Mouse (Mus musculus): Measurements from ENCODE around the gene Hebp1. TPM values are rescaled to one million over a fixed set of nuclear protein-coding genes. Genes with fewer than 3 reads are reported as not detected.

The Hebp1 gene
- total and polyA plus RNA-seq, 2 experiments = 317 to 334 TPM

DNA sequence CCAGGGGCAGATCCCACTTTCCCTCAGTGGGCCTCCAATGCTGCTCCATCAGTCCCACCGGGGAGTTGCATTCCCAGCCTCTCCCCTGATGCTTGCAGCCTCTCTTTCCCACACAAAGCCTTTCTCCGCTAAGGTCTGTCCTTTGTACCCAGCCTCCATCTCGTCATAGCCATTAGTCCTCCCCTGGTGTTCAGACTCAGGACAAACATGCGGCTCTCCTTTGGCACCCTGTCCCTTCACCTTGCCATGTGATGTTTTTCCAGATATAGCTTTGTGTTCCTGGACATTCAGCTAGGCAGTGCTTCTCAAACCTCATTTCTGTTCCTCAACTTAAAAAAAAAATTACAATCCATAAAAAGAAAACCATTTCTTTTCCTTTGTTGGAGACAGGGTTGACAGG is 39.3 kb downstream of the Hebp1 start:
- H3K4me3 ChIP-seq (ENCODE audit: insufficient read depth, low read depth, low read length) = no peak overlapping the region
- DNase-seq (ENCODE audit: extremely low read depth, low read depth, low spot score) = peak; percentile 87
- WGBS = 32% methylated on average over 4 of the region's 4 CpGs
- H3K27me3 ChIP-seq (ENCODE audit: control insufficient read depth, insufficient read depth, low read length) = no peaks in the 10 kb centered on the region
- peaks cover 24% of the 10 kb centered on the region for H3K4me1 ChIP-seq (ENCODE audit: control insufficient read depth, insufficient read depth, low read length)
- peak overlapping the region; percentile 73 for H3K27ac ChIP-seq (replicated peaks; ENCODE audit: insufficient read depth, low read depth, low read length)
- TF ChIP-seq CTCF (IDR thresholded peaks at IDR 0.05; ENCODE audit: low read depth, low read length) = no peak; the same call in 1 of the 2 replicates
- TF ChIP-seq POLR2A (IDR thresholded peaks at IDR 0.05; ENCODE audit: extremely low read depth, insufficient read depth, low read length) = no peak
- peak overlapping the region; percentile 24; the same call in 1 of the 2 replicates for H3K9ac ChIP-seq (ENCODE audit: low read depth, low read length)
- peaks cover 20% of the 10 kb centered on the region for H3K36me3 ChIP-seq (ENCODE audit: control insufficient read depth, insufficient read depth, low read length)
- H3K79me2 ChIP-seq (ENCODE audit: control insufficient read depth, insufficient read depth, low read length) = peaks cover 22% of the 10 kb centered on the region; the same call in 1 of the 2 replicates

DNA sequence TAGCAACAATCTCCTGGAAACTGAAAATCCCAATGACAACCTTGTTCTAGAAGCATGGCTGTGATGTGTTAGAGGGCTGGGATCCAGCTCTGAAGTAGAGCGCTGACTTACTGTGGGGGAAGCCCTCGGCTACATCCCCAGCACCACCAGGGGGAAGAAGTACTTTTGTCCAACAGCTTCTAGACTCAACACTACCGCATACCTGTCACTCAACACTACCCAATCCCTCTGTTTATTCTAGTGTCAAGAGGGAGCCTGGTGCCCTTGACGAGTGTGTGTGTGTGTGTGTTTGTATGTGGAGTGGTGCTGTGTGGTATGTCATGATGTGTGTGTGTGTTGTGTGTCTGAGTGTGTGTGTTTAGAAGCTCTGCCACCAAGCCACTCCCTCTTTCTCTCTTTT is 40.3 kb downstream of the Hebp1 start:
- H3K79me2 ChIP-seq (ENCODE audit: control insufficient read depth, insufficient read depth, low read length) = peaks cover 25% of the 10 kb centered on the region; the same call in 1 of the 2 replicates
- H3K4me1 ChIP-seq (ENCODE audit: control insufficient read depth, insufficient read depth, low read length) = peaks cover 15% of the 10 kb centered on the region
- peaks cover 24% of the 10 kb centered on the region for H3K36me3 ChIP-seq (ENCODE audit: control insufficient read depth, insufficient read depth, low read length)
- H3K9ac ChIP-seq (ENCODE audit: low read depth, low read length) = no peak overlapping the region
- DNase-seq (ENCODE audit: extremely low read depth, low read depth, low spot score) = no peak
- H3K4me3 ChIP-seq (ENCODE audit: insufficient read depth, low read depth, low read length) = no peak overlapping the region
- no peak for TF ChIP-seq CTCF (IDR thresholded peaks at IDR 0.05; ENCODE audit: low read depth, low read length)
- no peak overlapping the region; the same call in 1 of the 2 replicates for H3K27ac ChIP-seq (replicated peaks; ENCODE audit: insufficient read depth, low read depth, low read length)
- H3K27me3 ChIP-seq (ENCODE audit: control insufficient read depth, insufficient read depth, low read length) = no peaks in the 10 kb centered on the region
- 62% methylated on average over 4 of the region's 4 CpGs for WGBS

DNA sequence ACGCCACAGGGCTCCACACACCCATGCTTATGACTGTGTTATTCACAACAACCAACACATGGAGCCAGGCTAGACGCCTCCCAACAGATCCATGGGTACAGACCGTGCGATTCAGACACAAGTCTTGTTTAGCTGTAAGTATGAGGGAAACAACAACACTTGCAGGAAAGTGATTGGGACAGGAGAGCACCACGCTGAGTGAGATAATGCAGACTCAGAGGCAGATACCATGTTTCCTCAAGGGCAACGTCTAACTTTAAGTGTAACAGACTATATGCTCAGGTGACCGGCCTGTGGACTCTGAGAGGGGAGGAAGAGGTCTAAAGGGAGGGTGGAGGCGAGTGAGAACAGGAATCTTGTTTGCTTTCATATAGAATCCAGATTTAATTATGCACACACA is 41.2 kb downstream of the Hebp1 start:
- WGBS = 80% methylated on average over 8 of the region's 8 CpGs
- TF ChIP-seq POLR2A (IDR thresholded peaks at IDR 0.05; ENCODE audit: extremely low read depth, insufficient read depth, low read length) = no peak
- TF ChIP-seq CTCF (IDR thresholded peaks at IDR 0.05; ENCODE audit: low read depth, low read length) = no peak

DNA sequence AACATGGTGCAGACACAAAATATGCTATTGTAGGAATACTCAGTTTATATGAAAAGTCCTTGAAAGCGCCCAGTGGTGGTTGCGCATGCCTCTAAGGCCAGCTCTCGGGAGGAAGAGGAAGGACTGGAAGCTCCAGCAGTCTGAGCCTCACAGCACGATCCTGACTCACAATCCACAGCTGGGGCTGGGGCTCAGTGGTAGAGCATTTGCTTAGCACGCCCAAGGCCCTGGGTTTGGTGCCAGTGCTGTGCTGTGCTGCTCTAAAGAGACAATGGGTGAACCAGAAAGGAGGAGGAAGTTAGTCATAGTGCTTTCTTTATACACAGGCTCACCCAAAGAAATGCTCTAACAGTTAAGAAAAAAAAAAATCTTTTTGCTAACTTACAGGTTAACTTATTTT is 44.1 kb downstream of the Hebp1 start:
- H3K27me3 ChIP-seq (ENCODE audit: control insufficient read depth, insufficient read depth, low read length) = no peaks in the 10 kb centered on the region
- H3K36me3 ChIP-seq (ENCODE audit: control insufficient read depth, insufficient read depth, low read length) = peaks cover 30% of the 10 kb centered on the region
- WGBS = 90% methylated on average over 5 of the region's 5 CpGs
- H3K27ac ChIP-seq (replicated peaks; ENCODE audit: insufficient read depth, low read depth, low read length) = no peak overlapping the region
- H3K79me2 ChIP-seq (ENCODE audit: control insufficient read depth, insufficient read depth, low read length) = peaks cover 25% of the 10 kb centered on the region; the same call in 1 of the 2 replicates
- H3K4me3 ChIP-seq (ENCODE audit: insufficient read depth, low read depth, low read length) = no peak overlapping the region
- peaks cover 8% of the 10 kb centered on the region for H3K4me1 ChIP-seq (ENCODE audit: control insufficient read depth, insufficient read depth, low read length)
- H3K9ac ChIP-seq (ENCODE audit: low read depth, low read length) = no peak overlapping the region
- no peak for DNase-seq (ENCODE audit: extremely low read depth, low read depth, low spot score)
- TF ChIP-seq CTCF (IDR thresholded peaks at IDR 0.05; ENCODE audit: low read depth, low read length) (no peak), POLR2A (IDR thresholded peaks at IDR 0.05; ENCODE audit: extremely low read depth, insufficient read depth, low read length) (no peak)

More for the DNA sequence above, 41.2 kb downstream of the Hebp1 start:
- no peak for DNase-seq (ENCODE audit: extremely low read depth, low read depth, low spot score)
- Histone ChIP-seq H3K27ac (replicated peaks; ENCODE audit: insufficient read depth, low read depth, low read length) (no peak overlapping the region), H3K4me1 (ENCODE audit: control insufficient read depth, insufficient read depth, low read length) (peaks cover 12% of the 10 kb centered on the region), H3K36me3 (ENCODE audit: control insufficient read depth, insufficient read depth, low read length) (peaks cover 30% of the 10 kb centered on the region), H3K4me3 (ENCODE audit: insufficient read depth, low read depth, low read length) (no peak overlapping the region), H3K27me3 (ENCODE audit: control insufficient read depth, insufficient read depth, low read length) (no peaks in the 10 kb centered on the region), H3K9ac (ENCODE audit: low read depth, low read length) (no peak overlapping the region), H3K79me2 (ENCODE audit: control insufficient read depth, insufficient read depth, low read length) (peaks cover 25% of the 10 kb centered on the region; the same call in 1 of the 2 replicates)

DNA sequence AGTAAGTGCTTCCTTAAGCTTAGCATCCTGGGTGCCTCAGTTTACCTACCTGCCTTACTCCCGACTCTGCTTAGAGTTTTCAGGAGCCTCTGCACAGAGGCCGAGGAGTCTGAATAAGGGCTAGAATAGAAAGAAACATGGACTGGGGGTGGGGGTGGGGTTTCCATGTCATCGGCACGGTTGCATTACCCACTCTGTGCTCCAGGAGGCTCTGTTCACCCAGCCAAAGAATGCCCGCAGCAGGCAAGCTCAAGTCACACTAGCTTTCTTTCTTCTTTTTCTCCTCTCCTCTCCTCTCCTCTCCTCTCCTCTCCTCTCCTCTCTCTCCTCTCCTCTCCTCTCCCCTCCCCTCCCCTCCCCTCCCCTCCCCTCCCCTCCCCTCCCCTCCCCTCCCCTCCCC is 47.5 kb downstream of the Hebp1 start:
- DNase-seq (ENCODE audit: extremely low read depth, low read depth, low spot score) = no peak
- no peak overlapping the region for H3K27ac ChIP-seq (replicated peaks; ENCODE audit: insufficient read depth, low read depth, low read length)
- no peak overlapping the region for H3K4me3 ChIP-seq (ENCODE audit: insufficient read depth, low read depth, low read length)
- peaks cover 2% of the 10 kb centered on the region for H3K4me1 ChIP-seq (ENCODE audit: control insufficient read depth, insufficient read depth, low read length)
- peaks cover 44% of the 10 kb centered on the region for H3K36me3 ChIP-seq (ENCODE audit: control insufficient read depth, insufficient read depth, low read length)
- 44% methylated on average over 5 of the region's 5 CpGs for WGBS
- H3K9ac ChIP-seq (ENCODE audit: low read depth, low read length) = no peak overlapping the region
- peaks cover 13% of the 10 kb centered on the region; the same call in 1 of the 2 replicates for H3K79me2 ChIP-seq (ENCODE audit: control insufficient read depth, insufficient read depth, low read length)
- no peaks in the 10 kb centered on the region for H3K27me3 ChIP-seq (ENCODE audit: control insufficient read depth, insufficient read depth, low read length)
- no peak for TF ChIP-seq POLR2A (IDR thresholded peaks at IDR 0.05; ENCODE audit: extremely low read depth, insufficient read depth, low read length)
- TF ChIP-seq CTCF (IDR thresholded peaks at IDR 0.05; ENCODE audit: low read depth, low read length) = peak; percentile 82

DNA sequence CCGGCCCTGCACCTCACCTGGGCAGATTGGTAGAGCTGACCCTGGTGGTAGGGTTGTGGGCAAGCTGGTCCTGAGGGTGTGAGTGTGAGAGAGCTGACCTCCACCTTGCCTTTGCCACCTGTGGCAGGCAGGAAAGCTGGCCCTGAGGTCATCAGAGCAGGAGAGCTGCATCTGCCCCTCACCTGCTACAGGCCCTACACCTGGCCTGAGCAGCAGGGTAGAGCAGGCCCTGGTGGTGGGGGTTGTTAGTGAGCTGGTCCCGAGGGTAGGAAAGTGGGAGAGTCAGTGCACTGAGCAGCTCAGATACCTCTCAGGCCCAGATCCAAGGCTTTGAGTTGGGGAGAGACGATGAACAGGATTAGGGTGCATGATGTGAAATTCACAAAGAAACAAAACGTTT is 48.1 kb downstream of the Hebp1 start:
- no peak for DNase-seq (ENCODE audit: extremely low read depth, low read depth, low spot score)
- TF ChIP-seq CTCF (IDR thresholded peaks at IDR 0.05; ENCODE audit: low read depth, low read length) (no peak), POLR2A (IDR thresholded peaks at IDR 0.05; ENCODE audit: extremely low read depth, insufficient read depth, low read length) (no peak)
- no peaks in the 10 kb centered on the region for H3K27me3 ChIP-seq (ENCODE audit: control insufficient read depth, insufficient read depth, low read length)
- peaks cover 44% of the 10 kb centered on the region for H3K36me3 ChIP-seq (ENCODE audit: control insufficient read depth, insufficient read depth, low read length)
- no peak overlapping the region for H3K4me3 ChIP-seq (ENCODE audit: insufficient read depth, low read depth, low read length)
- H3K27ac ChIP-seq (replicated peaks; ENCODE audit: insufficient read depth, low read depth, low read length) = no peak overlapping the region
- H3K9ac ChIP-seq (ENCODE audit: low read depth, low read length) = no peak overlapping the region
- H3K4me1 ChIP-seq (ENCODE audit: control insufficient read depth, insufficient read depth, low read length) = peaks cover 2% of the 10 kb centered on the region
- WGBS = 80% methylated on average over 4 of the region's 4 CpGs
- H3K79me2 ChIP-seq (ENCODE audit: control insufficient read depth, insufficient read depth, low read length) = peaks cover 9% of the 10 kb centered on the region; the same call in 1 of the 2 replicates
